Mouse (Mus musculus) kidney, embryonic 16.5 days (tissue): Measurements from ENCODE around the gene Prkcq. TPM values are rescaled to one million over a fixed set of nuclear protein-coding genes. Genes with fewer than 3 reads are reported as not detected.
A peak's percentile ranks its signal among the peaks of the same experiment; 100 is the strongest.

Experiments used
- ATAC-seq: fragments of 200-750 bp; cut with Nextera tagmentation; 2 replicates; pipeline ENCODE4 v1.8.0; 2017; ENCODE audit warnings: moderate TSS enrichment; ENCODE audit not compliant: low FRiP score, low TSS enrichment
- H3K27ac ChIP-seq: fragments of 300-500 bp; sonication (generic); 2 replicates; pipeline ENCODE4 v1.5.1; 2014; ENCODE audit warnings: low read length
- H3K27me3 ChIP-seq: fragments of 300-500 bp; sonication (generic); 2 replicates; pipeline ENCODE4 v1.6.1; 2014; ENCODE audit warnings: low read length, control low read depth, mixed read lengths; ENCODE audit not compliant: insufficient read depth
- H3K36me3 ChIP-seq: fragments of 300-500 bp; sonication (generic); 2 replicates; pipeline ENCODE4 v1.6.1; 2014; ENCODE audit warnings: low read length, control low read depth, mixed read lengths; ENCODE audit not compliant: insufficient read depth
- H3K4me1 ChIP-seq: fragments of 300-500 bp; sonication (generic); 2 replicates; pipeline ENCODE4 v1.6.1; 2014; ENCODE audit warnings: low read length, control low read depth, mixed read lengths; ENCODE audit not compliant: insufficient read depth
- H3K4me2 ChIP-seq: fragments of 300-500 bp; sonication (generic); replicated peaks from 2 replicates; pipeline ENCODE4 v1.6.1; 2014; ENCODE audit warnings: low read depth, low read length
- H3K4me3 ChIP-seq: fragments of 300-500 bp; sonication (generic); 2 replicates; pipeline ENCODE4 v1.5.1; 2014; ENCODE audit warnings: mild to moderate bottlenecking, low read length
- H3K9ac ChIP-seq: fragments of 300-500 bp; sonication (generic); replicated peaks from 2 replicates; pipeline ENCODE4 v1.6.1; 2014; ENCODE audit warnings: low read length
- H3K9me3 ChIP-seq: fragments of 300-500 bp; sonication (generic); 2 replicates; pipeline ENCODE4 v1.6.1; 2016; ENCODE audit warnings: low read length, control low read depth
- WGBS: fragments of 180-500 bp; shearing (Covaris S2); extraction: QIAGEN DNeasy Blood & Tissue Kit; methylation state at CpG from one replicate; pipeline ENCODE4 v1.1.7; 2014; 5-methylcytosine and 5-hydroxymethylcytosine counted together
- polyA plus RNA-seq: library from polyadenylated mRNA; unstranded; fragments of >200 nt; fragmentation: Nextera tagmentation; extraction: Ambion mirVana; gene quantifications from 2 replicates; pipeline ENCODE4 v1.2.1, GENCODE M21; 2015

The Prkcq gene
- polyA plus RNA-seq, 1 experiment from 2014 or later: 5.5 TPM

DNA sequence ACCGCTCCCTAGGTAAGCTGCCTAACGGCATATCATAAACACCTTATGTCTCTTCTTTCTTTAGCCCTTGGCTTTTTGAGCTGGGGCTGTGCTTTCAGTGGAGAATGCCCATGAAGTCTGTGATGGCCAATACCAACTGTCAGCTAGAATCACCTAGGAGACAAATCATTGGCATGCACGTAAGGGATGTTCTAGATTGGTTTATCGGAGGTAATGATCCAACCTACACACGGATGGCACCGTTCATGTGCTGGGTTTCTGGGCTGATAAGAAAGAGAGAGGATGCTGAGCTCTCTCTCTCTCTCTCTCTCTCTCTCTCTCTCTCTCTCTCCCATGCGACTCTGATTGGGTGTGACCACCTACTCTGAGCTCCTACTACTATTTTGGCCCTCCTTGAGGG, 10.2 kb downstream of the Prkcq start:
- no peak overlapping the region for H3K9ac ChIP-seq
- ATAC-seq: no peak
- no peaks in the 10 kb centered on the region for H3K27me3 ChIP-seq
- H3K27ac ChIP-seq: no peak overlapping the region
- H3K4me2 ChIP-seq: no peak overlapping the region
- WGBS: 94% methylated on average over 7 of the region's 7 CpGs
- H3K9me3 ChIP-seq: no peaks in the 10 kb centered on the region
- no peak overlapping the region for H3K4me3 ChIP-seq
- H3K36me3 ChIP-seq: no peaks in the 10 kb centered on the region
- H3K4me1 ChIP-seq: no peaks in the 10 kb centered on the region

DNA sequence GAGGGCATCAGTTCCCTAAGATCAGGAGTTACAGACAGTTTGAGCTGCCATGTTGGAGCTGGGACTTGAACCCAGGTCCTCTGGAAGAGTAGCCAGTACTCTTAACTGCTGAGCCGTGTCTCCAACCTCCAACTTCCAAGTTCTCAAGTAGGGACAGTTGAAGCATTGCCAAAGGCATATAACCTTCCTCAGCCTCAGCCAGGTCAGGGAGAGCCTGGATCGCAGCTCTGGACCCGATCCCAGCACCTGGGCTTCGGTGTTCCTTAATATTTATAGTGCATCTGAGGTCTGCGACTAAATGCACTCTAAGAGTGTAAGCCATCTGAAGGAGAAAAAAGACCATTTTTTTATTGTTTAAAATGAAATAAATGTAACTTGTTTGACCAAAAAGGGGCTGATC, 12.1 kb downstream of the Prkcq start:
- Histone ChIP-seq H3K36me3 (no peaks in the 10 kb centered on the region), H3K9me3 (no peaks in the 10 kb centered on the region), H3K4me1 (no peaks in the 10 kb centered on the region), H3K4me2 (no peak overlapping the region), H3K9ac (no peak overlapping the region), H3K27me3 (no peaks in the 10 kb centered on the region), H3K27ac (no peak overlapping the region), H3K4me3 (no peak overlapping the region)
- no peak for ATAC-seq
- WGBS: 86% methylated on average over 5 of the region's 5 CpGs

DNA sequence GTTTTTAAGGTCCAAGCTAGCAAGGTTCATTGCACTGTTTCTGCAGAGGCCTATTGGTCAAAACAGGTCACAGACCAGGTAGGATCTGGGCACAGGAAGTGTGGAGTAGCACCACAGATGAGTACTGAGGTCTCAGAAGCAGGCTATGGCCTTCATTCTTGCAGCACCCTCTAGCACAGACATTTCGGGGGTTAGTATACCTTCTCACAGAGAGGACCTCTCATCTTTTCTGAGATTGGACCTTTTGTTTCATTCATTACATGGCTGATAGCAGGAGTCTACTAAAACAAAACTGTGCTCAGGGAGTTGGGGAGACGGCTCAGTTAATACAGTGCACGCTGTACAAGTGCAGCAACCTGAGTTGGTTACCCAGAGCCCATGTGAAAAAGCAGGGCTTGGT, 14.7 kb downstream of the Prkcq start:
- ATAC-seq: no peak
- whole genome bisulfite sequencing: 88% methylated on average over 3 of the region's 3 CpGs
- no peaks in the 10 kb centered on the region for H3K36me3 ChIP-seq
- no peak overlapping the region for H3K4me3 ChIP-seq
- H3K4me2 ChIP-seq: no peak overlapping the region
- no peaks in the 10 kb centered on the region for H3K9me3 ChIP-seq
- no peak overlapping the region for H3K9ac ChIP-seq
- no peaks in the 10 kb centered on the region for H3K4me1 ChIP-seq
- H3K27me3 ChIP-seq: no peaks in the 10 kb centered on the region
- H3K27ac ChIP-seq: no peak overlapping the region

DNA sequence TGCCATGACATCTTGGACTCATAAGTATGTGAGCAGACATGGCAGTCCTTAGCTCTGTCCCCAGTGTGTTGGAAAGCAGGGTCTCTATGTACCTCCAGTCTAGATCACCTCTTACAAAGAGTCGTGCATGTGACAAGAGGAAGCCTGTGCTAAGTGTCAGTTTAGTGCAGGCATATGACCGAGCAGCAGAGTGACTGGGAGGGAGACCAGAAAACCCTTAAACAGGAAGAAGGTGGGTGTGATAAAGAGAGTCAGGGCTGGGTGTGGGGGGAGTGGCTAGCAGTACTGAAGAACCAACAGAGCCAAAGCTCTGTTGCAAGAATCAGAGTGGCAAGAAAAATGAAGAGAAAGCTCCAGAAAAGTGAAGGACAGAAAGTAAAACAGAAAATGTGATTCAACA, 15.3 kb downstream of the Prkcq start:
- no peak for ATAC-seq
- 48% methylated on average over 2 of the region's 2 CpGs for WGBS

DNA sequence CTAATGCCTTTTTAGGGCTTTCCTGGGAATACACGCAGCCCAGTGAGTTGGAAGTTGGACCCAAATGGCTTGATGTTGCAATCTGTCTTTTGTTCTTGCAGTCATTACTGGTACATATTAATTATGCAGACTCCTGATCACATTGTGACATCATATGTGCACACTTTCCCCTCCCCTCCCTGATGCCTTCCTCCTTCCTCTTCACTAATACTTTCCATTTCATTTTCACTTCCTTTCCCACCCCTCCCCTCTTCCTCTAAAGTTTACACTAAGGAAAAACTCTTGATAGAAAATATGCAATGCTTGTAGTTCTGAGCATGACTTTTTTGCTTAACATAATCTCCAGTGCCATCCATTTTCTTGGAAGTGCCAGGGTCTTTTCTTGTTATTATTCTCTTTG, 16.4 kb downstream of the Prkcq start:
- no peak overlapping the region for H3K9ac ChIP-seq
- H3K4me1 ChIP-seq: no peaks in the 10 kb centered on the region
- no peaks in the 10 kb centered on the region for H3K27me3 ChIP-seq
- no peaks in the 10 kb centered on the region for H3K36me3 ChIP-seq
- H3K4me3 ChIP-seq: no peak overlapping the region
- no peak for ATAC-seq
- H3K4me2 ChIP-seq: no peak overlapping the region
- WGBS: 80% methylated on average over 1 of the region's 1 CpGs
- H3K27ac ChIP-seq: no peak overlapping the region
- no peaks in the 10 kb centered on the region for H3K9me3 ChIP-seq

More for the DNA sequence above, 15.3 kb downstream of the Prkcq start:
- no peaks in the 10 kb centered on the region for H3K36me3 ChIP-seq
- no peak overlapping the region for H3K4me3 ChIP-seq
- H3K27me3 ChIP-seq: no peaks in the 10 kb centered on the region
- no peak overlapping the region for H3K4me2 ChIP-seq
- no peak overlapping the region for H3K27ac ChIP-seq
- no peaks in the 10 kb centered on the region for H3K4me1 ChIP-seq
- H3K9me3 ChIP-seq: no peaks in the 10 kb centered on the region
- no peak overlapping the region for H3K9ac ChIP-seq

DNA sequence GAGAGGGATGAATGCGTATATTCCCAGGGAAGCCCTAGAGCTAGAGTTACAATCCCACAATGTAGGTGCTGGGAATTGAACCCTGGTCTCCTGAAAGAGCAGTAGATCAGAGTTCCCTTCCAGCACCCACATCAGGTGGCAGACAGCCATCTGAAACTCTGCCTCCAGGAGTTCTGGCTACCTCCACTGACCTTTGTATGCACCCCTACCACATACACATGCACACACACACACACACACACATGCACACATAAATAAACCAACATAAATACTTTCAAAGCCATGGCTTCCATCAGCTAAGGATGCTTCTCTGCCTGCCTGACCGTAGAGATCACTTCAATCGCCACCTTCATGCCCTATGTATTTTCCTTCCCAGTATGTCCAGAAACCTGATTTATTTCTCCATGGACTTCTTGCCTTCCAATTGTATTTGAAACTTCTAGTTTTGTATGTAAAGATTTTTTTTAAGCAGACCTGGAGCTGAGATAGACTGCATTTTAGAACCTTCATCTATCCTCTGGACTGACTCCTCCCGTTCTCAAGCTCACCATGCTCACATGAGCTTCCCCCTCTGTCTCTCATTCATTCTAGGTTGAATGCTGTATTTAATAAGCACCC, 17.4 kb downstream of the Prkcq start:
- no peak for ATAC-seq
- Histone ChIP-seq H3K4me3 (no peak overlapping the region), H3K4me1 (no peaks in the 10 kb centered on the region), H3K36me3 (no peaks in the 10 kb centered on the region), H3K27me3 (no peaks in the 10 kb centered on the region), H3K9me3 (no peaks in the 10 kb centered on the region), H3K4me2 (no peak overlapping the region), H3K9ac (no peak overlapping the region), H3K27ac (no peak overlapping the region)
- WGBS: 85% methylated on average over 4 of the region's 4 CpGs

DNA sequence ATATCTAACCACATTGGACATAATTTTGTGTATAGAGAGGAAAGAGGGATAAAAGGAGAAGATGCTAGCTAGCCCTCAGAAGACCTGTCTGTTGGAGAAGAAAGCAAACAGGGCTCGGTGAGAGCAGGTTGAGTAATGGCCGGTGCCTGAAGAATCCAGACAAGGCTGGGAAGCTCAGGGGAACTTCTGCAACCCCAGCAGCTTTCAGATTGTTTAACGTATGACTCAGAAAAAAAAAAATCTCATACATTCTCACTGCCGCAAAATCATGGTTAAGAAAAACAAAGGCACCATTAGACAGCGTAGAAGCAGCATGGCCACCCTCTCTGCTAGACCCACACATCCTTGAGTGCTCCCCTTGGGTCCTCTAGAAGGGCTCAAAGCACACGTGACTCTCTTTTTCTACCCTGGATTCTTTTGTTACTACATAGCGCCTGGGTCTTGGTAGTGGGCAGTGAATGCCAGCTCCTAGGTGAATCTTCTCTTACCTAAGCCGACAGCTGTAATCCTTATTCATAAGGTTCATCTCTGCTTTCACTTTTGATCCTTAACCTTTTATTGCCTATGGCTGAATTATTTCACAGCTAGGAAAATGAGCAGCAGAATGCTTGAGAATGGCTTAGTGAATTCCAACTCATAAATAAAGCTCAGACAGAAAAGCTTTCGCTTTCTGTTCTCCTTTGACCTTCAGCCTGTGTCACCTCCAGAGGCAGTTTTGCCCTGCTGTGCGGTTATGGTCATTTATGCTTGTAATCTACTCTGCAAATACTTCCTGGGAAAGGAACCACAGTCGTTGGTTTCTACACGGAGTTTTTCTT, 20.6 kb downstream of the Prkcq start:
- no peak overlapping the region for H3K27ac ChIP-seq
- no peaks in the 10 kb centered on the region for H3K4me1 ChIP-seq
- WGBS: 56% methylated on average over 12 of the region's 12 CpGs
- no peaks in the 10 kb centered on the region for H3K27me3 ChIP-seq
- peak overlapping the region; percentile 18; the same call in 1 of the 2 replicates for H3K4me2 ChIP-seq
- H3K4me3 ChIP-seq: no peak overlapping the region
- no peaks in the 10 kb centered on the region for H3K9me3 ChIP-seq
- no peak overlapping the region for H3K9ac ChIP-seq
- no peaks in the 10 kb centered on the region for H3K36me3 ChIP-seq
- no peak for ATAC-seq

DNA sequence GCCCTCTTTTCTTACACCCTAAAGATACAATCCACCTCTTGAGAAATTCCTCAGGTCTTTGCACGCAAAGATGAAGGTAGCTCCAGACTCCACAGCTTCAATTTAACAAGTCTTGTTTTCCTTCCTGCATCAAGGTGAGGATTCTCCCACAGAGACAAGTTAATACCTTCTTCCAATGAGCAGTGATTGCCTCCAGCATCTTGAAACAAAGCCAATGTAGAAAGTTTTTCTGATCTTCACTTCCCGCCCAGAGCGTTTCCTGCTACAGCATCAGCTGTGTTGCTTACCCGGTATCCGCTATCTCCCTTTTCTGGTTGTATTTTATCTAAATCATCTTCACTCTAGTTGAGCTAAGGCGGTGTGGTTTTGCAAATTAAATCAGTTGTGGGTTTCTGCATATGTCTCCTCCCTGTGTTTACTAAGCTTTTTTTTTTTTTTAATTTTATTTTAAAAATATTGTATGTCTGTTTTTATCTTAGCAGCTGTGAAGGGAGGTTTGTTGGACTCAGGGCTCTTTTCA, 21.3 kb downstream of the Prkcq start:
- Histone ChIP-seq H3K4me2 (peak overlapping the region; percentile 18; the same call in 1 of the 2 replicates), H3K36me3 (no peaks in the 10 kb centered on the region), H3K4me1 (no peaks in the 10 kb centered on the region), H3K4me3 (no peak overlapping the region), H3K9ac (no peak overlapping the region), H3K27me3 (no peaks in the 10 kb centered on the region), H3K9me3 (no peaks in the 10 kb centered on the region), H3K27ac (no peak overlapping the region)
- WGBS: 72% methylated on average over 6 of the region's 6 CpGs
- ATAC-seq: no peak

DNA sequence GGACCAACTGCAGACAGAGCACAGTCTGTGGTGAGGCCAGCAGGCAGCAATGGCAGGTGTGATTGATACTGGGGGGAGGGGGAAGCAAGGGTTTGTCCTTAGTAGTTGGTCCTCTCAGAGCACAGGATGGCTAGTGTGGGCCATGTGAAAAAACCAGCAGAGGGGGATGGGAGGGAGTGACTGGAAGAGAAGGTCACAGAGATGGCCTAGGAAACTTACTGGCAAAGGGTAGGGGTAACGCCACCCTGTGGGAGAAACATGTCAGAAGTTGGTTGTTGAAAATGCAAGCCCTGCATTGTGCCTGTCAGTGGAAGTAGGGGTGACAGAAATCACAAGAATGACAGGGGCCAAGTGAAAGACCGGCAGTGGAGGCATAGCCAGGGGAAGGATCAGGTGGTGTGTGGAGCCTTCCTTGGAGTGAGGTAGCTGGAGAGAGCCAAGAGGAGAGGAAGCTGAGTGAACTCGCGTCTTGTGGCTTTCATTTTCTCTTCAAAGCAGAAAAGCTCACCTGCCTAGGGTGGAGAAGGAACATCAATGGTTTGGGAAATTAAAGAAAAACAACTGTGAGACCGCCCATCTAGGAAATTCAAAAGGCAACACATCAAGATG, 22.9 kb downstream of the Prkcq start:
- no peaks in the 10 kb centered on the region for H3K4me1 ChIP-seq
- 77% methylated on average over 5 of the region's 5 CpGs for WGBS
- H3K4me3 ChIP-seq: no peak overlapping the region
- H3K9ac ChIP-seq: no peak overlapping the region
- no peaks in the 10 kb centered on the region for H3K27me3 ChIP-seq
- no peak overlapping the region for H3K27ac ChIP-seq
- no peak; the same call in 1 of the 2 replicates for ATAC-seq
- H3K36me3 ChIP-seq: no peaks in the 10 kb centered on the region
- H3K9me3 ChIP-seq: no peaks in the 10 kb centered on the region
- no peak overlapping the region for H3K4me2 ChIP-seq

DNA sequence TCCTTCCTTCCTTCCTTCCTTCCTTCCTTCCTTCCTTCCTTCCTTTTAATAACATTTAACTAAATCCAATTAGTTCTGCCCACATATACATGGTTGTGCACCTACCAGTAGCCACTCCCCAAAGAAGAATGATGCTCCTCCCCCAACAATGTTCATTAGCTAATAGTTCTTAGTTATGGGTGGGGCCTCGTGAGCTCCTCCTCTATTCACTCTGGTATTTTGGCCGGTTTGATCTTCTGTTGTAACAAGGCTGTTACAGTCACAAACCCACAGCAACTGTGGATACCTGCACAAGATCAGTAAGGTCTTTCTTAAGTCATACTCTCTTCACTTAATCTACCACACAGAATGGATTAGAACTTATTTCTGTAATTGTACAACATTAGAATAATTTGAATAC, 24.2 kb downstream of the Prkcq start:
- no peak for ATAC-seq
- no peaks in the 10 kb centered on the region for H3K4me1 ChIP-seq
- H3K9me3 ChIP-seq: no peaks in the 10 kb centered on the region
- no peaks in the 10 kb centered on the region for H3K27me3 ChIP-seq
- H3K4me3 ChIP-seq: no peak overlapping the region
- 86% methylated on average over 2 of the region's 2 CpGs for WGBS
- H3K36me3 ChIP-seq: no peaks in the 10 kb centered on the region
- H3K9ac ChIP-seq: no peak overlapping the region
- no peak overlapping the region for H3K27ac ChIP-seq
- no peak overlapping the region for H3K4me2 ChIP-seq
